Comparison of ENCODE assay signal across 33 mouse cellular contexts in the genomic region with DNA sequence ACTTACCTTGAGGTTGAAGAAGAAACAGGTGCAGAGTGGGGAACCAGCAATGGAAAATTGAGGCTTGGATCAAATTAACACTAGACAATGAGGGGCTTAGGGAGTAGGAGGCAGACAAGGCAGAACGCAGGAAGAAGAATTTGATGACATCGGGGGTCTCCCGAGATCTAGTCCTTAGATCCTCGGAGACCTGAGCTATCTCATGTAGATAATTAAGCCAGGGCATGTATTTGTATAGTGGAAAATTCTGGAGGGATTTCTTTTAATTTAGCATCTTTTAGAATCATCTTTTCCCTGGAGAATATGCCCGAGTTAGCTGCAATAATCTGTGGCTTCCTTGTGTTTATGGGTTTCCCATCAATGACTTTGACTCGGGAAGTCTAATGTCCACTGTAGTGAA. TPM values are rescaled to one million over a fixed set of nuclear protein-coding genes. Genes with fewer than 3 reads are reported as not detected.
"Had no signal": no experiment of that assay in that cellular context is flagged by ENCODE, and none has a peak within 500 bp of the region (broad histone marks: within the 10 kb centered on the region; RNA-seq: fewer than 3 reads in every experiment).

A gene (minus strand): TSS at position 101 of the 400 bp plus-strand sequence.

- H3K4me1 ChIP-seq: embryonic facial prominence, embryonic 12.5 days; embryonic facial prominence, embryonic 13.5 days; embryonic facial prominence, embryonic 15.5 days; forebrain, embryonic 10.5 days; forebrain, embryonic 12.5 days; forebrain, embryonic 13.5 days; forebrain, embryonic 15.5 days; heart, embryonic 10.5 days had no signal

- H3K27me3 ChIP-seq: embryonic facial prominence, embryonic 12.5 days; embryonic facial prominence, embryonic 13.5 days; forebrain, embryonic 12.5 days; forebrain, embryonic 13.5 days; forebrain, embryonic 15.5 days had no signal

- ATAC-seq: forebrain, embryonic 13.5 days; forebrain, embryonic 14.5 days; forebrain, embryonic 15.5 days; forebrain, embryonic 16.5 days; forebrain, postnatal 0 days had no signal

- H3K4me2 ChIP-seq: embryonic facial prominence, embryonic 12.5 days; embryonic facial prominence, embryonic 13.5 days; embryonic facial prominence, embryonic 15.5 days; forebrain, embryonic 12.5 days; forebrain, embryonic 13.5 days; forebrain, embryonic 15.5 days had no signal

- H3K9ac ChIP-seq: embryonic facial prominence, embryonic 12.5 days; embryonic facial prominence, embryonic 13.5 days; embryonic facial prominence, embryonic 15.5 days; forebrain, embryonic 12.5 days; forebrain, embryonic 13.5 days; forebrain, embryonic 15.5 days; forebrain, postnatal 0 days had no signal

- H3K9me3 ChIP-seq: embryonic facial prominence, embryonic 12.5 days; embryonic facial prominence, embryonic 13.5 days; embryonic facial prominence, embryonic 15.5 days; forebrain, embryonic 10.5 days; forebrain, embryonic 12.5 days; forebrain, embryonic 13.5 days; forebrain, embryonic 15.5 days; heart, embryonic 10.5 days had no signal

- DNase-seq: cerebellum, adult 8-10 months; cerebellum, adult 9-10 months; cerebellum, adult 9-11 months; cerebellum, postnatal 10 days; cerebellum, postnatal 14 days; cerebellum, postnatal 25 days; cerebellum, postnatal 36 days; embryo, embryonic 11 days; forebrain, postnatal 0 days; gastrocnemius, adult 2 months; gastrocnemius, postnatal 10 days; gastrocnemius, postnatal 14 days; gastrocnemius, postnatal 25 days; gastrocnemius, postnatal 36 days; heart, adult 11 months; heart, adult 18-20 months; heart, adult 2 months had no signal

- H3K4me3 ChIP-seq: embryonic facial prominence, embryonic 12.5 days; embryonic facial prominence, embryonic 13.5 days; embryonic facial prominence, embryonic 15.5 days; erythroblast, embryonic 14.5 days; forebrain, embryonic 10.5 days; forebrain, embryonic 12.5 days; forebrain, embryonic 13.5 days; forebrain, embryonic 15.5 days; gastrocnemius, adult 2 months; heart, adult 2 months; heart, embryonic 10.5 days had no signal

- H3K36me3 ChIP-seq: embryonic facial prominence, embryonic 12.5 days; embryonic facial prominence, embryonic 13.5 days; embryonic facial prominence, embryonic 15.5 days; forebrain, embryonic 10.5 days; forebrain, embryonic 12.5 days; forebrain, embryonic 15.5 days; heart, embryonic 10.5 days had no signal

- H3K27ac ChIP-seq: embryonic facial prominence, embryonic 12.5 days; embryonic facial prominence, embryonic 13.5 days; embryonic facial prominence, embryonic 15.5 days; forebrain, embryonic 10.5 days; forebrain, embryonic 12.5 days; forebrain, embryonic 13.5 days; forebrain, embryonic 15.5 days; gastrocnemius, adult 2 months; heart, adult 2 months; heart, embryonic 10.5 days had no signal

RNA-seq across cellular contexts. Expression of the gene that starts here (rescaled TPM):
- polyA plus RNA-seq: cortical plate, adult 2 months; embryonic facial prominence, embryonic 11.5 days; embryonic facial prominence, embryonic 12.5 days; embryonic facial prominence, embryonic 13.5 days; embryonic facial prominence, embryonic 15.5 days; erythroblast, embryonic 14.5 days; forebrain, embryonic 10.5 days; forebrain, embryonic 11.5 days; forebrain, embryonic 12.5 days; forebrain, embryonic 13.5 days; forebrain, embryonic 14.5 days; forebrain, embryonic 15.5 days; forebrain, embryonic 16.5 days; forebrain, postnatal 0 days; frontal cortex, adult 2 months; gonadal fat pad, adult 2 months; heart, adult 2 months; heart, embryonic 10.5 days had no signal
